Mouse (Mus musculus): ENCODE measurements around the gene Hook1.

- no peak for TF ChIP-seq GATA1 (IDR thresholded peaks at IDR 0.05; ENCODE audit: low read length)
- no peak for TF ChIP-seq TAL1 (IDR thresholded peaks at IDR 0.05; ENCODE audit: low read length)
Measured at GRCm38 (mm10) chr4:95920448-95920847, 46.6 kb upstream of the Hook1 start.

Data from erythroblast, embryonic 14.5 days (primary cell).